Mouse (Mus musculus): Measurements from ENCODE around the gene Npdc1.
A peak's percentile ranks its signal among the peaks of the same experiment; 100 is the strongest.

The Npdc1 gene

DNA sequence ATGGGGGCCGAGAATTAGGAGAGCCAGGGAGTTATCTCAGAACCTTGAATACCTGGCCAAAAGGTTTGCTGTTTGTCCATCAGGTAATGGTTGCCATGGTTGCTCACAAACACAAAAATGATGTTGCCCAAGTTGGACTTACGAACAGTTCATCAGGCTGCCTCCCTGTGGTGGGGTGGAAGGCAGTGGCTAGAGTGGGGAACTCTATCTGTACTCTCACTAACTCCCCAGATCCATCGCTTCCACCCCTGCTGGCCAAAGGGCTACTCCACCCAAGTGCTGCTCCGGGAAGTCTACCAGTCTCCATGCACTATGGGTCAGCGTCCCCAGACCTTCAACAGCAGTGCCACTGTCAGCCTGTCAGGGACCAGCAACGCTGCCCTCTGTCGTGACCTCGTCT lies at the start of gene Npdc1:
TSS of gene Npdc1 (plus strand) at position 301 of the 400 bp plus-strand sequence.
- DNase-seq (ENCODE audit: low spot score) = no peak

DNA sequence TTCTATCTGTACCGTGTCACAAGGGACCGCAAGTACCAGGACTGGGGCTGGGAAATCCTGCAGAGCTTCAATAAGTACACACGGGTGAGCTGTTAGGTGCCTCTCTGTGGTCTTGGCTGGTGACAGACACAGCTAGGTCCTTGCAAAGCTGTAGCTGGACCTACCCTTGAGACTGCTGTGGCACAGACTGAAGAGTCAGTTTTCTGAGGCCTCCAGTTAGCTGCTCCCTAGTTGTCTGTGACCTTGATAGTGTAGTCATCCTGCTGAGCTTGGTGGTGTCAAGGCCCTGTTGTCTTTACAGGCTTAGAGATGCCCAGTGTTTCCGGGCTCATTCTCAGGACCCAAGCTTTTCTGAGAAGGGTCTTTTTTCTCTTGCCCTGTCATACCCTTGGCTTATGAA lies 49.7 kb upstream of the Npdc1 start:
- DNase-seq (ENCODE audit: low spot score) = no peak

DNA sequence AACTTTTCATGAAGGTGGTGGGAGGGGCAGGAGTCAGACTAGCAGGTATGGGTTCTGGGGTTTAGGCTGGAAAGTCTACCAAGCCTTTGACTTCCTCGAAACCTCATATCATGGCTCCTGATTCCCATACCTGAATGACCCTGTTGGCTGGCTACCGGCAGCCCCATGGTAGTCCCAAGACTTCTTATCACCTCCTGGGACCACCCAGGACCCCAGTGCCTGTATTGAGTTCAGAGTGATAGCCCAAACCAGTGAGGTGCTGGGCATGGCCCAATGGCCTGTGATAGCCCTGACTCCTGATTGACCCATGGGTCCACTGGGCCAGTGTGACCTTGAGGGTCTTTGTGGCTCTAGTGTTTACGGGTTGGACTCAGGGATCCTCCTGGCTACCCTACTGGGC lies 48.5 kb upstream of the Npdc1 start:
- DNase-seq (ENCODE audit: low spot score) = no peak

DNA sequence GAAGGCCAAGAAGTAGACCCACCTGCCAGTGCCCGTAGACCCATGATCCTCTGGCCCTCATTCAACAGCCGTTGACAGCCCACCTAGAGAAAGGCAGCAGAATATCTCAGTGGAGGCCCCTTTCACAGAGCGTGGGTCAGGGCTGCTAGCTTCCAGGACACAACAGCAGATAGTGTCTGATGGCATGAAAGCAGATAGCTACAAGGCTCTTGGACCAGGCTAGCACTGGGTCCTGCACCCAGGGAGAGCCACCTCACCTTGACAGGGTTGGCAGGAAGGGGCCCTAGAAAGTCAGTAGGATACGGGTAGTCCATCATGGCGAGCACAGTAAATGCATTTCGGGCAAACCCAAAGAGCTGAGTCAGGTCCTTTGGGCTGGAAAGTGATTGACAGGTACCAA lies 44.9 kb upstream of the Npdc1 start:
- DNase-seq (ENCODE audit: low spot score) = no peak

DNA sequence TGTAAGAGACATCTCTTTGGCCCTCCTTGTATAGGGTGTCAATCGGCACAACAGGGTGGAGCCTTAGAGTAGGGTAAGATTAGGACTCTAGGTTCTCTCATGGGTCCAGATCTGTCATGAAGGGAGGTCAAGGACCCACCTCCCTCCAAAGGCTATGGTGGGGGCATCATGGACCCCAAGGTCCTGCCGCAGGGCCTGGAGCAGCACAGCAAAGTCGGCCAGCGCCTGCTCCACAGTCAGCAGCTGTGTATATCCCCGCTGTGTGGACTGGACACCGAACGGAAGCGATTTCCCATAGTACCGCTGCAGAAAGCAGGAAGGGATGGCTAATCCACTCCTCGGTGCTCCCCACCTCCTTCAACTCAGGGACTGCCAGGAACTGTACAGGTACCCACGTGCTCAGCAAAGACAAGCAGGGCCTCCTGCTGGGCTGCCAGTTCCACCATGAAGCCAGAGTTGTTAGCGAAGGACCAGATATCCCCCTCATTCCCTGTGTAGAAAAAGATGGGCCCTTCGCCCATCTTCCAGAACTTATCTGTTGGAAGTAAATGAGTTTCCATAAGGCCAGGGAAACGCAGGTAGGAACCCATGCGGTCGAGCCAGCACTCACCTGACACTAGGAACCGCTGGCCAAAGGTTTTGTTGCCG lies 43.6 kb upstream of the Npdc1 start:
- DNase-seq (ENCODE audit: low spot score) = no peak

DNA sequence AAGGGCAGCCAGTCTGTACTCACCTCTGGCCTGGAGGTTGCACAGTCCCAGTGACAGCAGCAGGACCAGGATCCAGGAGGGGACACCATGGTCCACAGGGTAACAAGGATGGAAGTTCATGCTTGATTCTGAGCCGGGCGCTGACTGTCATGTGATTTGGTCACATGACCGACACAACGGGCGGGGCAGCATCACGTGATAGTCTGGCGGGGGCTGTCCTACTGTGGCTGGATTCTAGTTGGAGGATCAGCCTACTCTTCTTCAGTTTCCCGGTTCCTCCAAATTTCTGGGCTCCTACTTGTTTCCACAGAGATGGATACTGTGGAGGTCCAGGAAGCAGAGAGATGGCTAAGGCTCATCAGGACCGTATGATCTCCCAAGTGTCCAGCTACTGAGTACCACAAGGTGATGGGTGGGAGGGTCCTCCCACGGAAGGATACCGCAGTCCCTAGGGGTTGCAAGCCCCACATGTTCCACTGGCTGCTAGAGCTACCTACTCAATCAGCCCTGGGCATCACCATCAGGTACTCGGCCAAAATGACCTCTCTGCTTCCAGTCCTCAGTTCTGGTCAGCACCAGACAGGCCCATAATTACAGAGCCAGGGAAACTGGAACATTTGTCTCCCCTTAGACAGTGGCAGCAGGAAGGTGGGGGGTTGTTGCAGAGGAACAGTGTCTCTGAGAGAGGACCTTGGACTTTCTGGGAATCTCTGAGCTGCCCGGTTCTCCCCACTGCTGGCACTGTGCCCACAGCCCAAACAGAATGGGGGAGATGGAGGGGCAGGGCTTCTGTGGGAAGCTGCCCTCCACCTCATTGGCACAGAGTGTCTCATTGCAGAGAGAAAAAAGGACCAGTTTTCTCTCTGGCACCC lies 42.7 kb upstream of the Npdc1 start, which contains the start of gene Dpp7:
TSS of gene Dpp7 (minus strand) at position 152 of the 872 bp plus-strand sequence.
- peak; percentile 60 for DNase-seq (ENCODE audit: low spot score)

DNA sequence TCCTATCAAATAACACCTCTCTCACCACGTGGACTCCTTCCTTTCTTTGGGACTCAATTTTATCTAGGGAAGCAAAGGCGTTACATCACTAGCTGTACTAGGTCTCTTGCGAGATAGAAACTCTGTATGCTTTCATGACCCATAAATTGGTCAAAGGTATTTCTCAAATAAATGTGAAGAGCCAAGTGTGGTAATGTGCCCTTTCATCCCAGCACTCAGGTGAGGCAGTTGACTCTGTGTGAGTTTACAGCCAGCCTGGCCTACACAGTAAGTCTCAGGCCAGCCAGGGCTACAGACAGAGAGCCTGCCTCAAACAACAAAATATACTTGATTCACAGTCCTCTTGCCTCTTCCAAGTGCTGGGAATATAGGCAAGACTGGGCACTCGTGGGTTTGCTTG lies 39.3 kb upstream of the Npdc1 start:
- no peak for DNase-seq (ENCODE audit: low spot score)

DNA sequence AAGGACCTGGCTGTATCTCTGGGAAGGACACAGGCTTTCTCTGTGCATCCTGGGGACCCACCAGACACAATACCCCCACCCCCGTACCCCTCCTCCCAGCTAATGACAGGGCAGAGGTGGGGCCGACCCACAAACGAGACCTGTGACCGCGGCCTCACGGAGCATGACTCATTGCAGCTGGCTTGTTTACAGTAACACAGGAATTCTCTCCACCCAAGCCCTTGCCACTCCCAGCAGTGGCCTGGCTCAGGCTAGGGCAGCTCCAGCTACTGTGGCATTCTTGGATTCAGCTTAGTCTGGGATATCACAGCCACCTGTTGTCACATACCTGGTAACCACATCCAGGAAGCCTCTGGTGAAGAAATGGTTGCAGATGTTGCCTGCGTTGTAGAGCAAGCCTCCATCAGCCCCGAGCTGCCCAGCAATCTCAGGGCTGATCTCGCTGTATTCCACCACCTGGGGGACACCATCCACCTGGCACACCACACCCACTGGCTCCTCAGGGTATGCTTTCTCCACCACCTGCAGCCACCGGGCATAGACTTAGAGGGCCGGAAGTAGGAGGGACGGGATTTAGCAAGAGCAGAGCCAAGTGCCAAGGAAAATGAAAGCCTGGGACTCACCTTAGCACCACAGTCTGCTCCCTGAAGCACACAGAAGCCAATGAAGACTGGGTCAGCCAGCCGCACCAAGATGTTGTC lies 35.5 kb upstream of the Npdc1 start:
- no peak for DNase-seq (ENCODE audit: low spot score)

DNA sequence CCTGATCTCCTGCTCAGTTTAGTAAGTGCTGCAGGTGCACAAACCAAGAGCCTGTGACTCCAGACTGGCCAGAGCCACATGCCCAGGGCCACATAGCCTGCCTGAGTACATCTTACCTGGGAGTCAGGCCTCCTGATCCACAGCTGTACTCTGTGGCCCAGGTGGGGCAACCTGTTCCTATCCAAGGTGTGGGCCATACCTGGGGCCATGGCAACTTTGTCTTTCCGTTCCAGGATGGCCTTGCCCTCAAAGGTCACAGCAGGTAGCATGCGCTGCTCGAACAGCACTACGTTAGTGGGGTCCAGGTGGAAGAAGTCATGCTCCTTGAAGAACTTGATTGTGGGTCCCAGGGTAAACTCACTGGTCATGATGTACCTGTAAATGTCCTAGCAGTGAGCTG lies 34.8 kb upstream of the Npdc1 start:
- DNase-seq (ENCODE audit: low spot score) = no peak

DNA sequence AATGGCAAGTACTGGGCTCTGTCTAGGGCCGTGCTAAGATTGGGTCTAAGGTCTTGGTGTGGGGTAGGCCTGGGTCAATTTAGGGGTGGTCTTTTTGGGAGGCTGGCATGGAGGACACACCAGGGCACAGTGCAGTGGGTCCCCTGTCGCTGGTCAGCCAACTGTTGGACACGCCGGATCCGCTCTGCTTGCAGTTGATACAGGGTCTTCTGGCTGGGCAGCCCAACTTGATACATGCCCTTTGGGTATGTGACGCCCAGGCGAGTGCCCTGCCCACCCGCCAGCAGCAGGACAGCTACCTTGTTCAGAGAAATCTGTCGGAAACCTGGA lies 34.4 kb upstream of the Npdc1 start:
- no peak for DNase-seq (ENCODE audit: low spot score)

DNA sequence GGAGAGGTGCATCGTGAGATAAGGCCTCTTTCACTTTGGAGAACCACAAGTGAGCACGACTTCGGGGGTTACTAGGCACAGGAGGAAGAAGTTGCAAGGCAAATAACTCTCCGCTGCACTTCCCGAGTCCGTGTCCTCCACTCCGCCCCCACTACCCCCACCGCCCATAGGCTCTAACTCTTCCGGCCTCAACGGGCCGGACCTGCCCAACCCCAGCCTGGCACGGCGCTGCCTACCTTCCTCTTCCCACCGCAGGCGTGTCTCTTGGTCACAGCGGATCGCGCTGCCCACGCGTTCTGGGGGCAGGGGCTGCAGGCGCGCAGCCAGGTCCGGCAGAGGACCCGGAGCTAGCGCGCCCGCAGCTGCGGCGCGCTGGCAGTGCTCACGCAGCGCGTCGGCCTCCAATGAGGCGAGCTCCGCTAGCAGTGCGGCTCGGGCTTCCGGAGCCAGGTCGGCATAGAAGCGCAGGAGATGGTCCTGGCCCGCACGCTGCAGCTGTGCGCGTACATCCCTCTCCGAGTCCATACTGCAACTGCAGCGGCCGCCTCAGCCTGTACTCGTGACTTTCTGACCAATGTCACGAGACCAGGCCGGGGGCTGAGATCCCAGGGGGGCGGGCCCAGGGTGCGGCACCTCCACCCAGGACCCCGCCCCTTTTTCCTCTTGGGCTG lies 33.9 kb upstream of the Npdc1 start, which contains the start of gene Uap1l1:
TSS of gene Uap1l1 (minus strand) at position 592 of the 671 bp plus-strand sequence.
- DNase-seq (ENCODE audit: low spot score) = no peak

DNA sequence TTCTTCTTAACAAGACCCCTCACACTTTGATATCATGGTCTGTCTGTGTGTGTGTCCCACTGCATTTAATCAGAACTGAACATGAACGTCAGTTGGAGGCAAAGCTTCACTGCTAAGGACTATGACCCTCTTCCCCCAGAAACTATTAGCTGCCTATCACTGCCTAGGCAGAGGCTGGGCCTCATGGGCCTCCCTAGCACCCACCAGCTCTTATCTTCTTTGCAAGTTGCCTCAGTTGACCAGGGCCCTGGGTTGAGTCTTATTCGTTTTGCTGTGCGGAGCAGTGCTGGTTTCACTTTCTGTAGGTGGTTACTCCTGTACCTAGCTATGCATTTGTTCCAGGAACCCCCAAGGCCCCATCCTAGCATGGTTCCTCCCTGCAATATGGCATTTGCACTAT lies 29.2 kb upstream of the Npdc1 start:
- DNase-seq (ENCODE audit: low spot score) = no peak

DNA sequence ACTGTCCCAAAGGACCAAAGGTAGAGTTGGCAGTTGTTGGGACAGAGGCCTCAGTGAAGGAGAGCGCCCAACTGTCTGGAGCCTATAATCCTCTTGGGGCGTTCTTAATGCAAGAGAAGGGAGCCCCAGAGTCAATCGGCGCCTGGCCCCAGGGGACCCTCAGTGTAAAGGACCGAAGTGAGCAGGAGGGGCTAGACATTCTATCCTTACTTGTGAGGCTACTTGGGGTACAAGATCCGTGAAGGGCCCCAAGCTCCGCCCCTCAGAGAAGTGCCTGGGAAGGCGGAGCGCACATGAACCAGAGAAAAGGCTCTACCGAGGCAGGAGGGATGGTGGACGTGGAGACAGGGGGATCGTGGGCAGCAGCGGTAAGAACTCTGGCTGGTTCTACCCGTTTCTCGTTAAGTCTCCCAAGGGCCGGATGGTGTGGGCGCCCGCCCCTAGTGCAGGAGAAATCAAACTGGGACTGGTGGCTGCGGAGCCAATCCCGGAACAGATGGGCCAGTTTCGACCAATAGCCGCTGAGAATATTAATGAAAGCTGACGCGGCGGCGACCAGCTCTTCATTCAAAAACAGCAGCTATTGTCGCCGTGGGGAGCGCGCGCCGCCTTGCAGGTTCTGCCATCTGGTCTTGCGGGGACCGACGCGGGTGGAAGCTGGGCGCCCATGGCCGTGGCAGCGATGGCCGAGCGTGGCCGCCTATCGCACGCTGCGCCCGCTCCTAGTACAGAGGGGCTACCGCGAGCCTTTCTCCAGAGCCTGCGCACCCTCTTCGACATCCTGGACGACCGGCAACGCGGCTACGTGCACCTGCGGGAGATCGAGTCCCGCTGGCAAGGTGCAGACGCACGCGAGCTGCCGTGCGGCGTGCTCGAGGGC lies 27.1 kb upstream of the Npdc1 start, which contains the start of gene Sapcd2:
TSS of gene Sapcd2 (plus strand) at position 558 of the 880 bp plus-strand sequence.
- peak; percentile 77 for DNase-seq (ENCODE audit: low spot score)

DNA sequence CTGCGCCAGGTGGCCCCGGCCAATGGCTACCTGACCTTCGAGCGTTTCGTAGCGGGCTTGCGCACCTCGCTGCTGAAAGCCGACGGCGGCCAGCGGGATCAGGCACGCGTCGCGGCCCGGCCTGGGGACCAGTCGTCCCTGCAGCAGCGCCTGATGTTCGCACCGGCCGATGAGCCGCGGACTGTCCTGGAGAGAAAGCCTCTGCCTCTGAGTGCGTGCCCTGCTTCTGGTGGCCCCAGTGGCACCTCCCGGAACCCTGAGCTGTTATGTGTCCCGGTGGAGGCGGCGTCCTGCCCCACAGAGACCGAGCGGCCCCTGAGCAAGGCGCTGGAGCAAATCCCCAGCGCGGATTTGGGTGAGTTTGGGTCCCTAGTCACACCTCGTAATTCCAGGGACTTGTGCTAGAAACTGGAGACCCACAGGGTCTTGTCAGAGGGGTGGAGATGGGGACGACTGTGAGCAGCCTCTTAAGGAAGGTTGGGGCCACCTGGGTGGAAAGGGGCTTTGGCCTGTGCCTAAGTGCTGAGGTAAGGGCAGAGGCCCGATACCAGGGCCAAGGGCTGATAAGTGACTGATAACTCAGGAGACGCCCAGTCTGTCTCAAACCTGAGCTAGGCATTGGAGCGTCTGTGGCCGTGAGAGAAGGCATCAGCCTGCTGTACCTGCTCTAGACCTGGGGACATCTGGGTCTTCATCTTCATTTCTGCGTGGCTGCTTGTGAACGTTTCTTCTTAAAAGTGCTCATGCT lies 26.3 kb upstream of the Npdc1 start:
- no peak for DNase-seq (ENCODE audit: low spot score)

DNA sequence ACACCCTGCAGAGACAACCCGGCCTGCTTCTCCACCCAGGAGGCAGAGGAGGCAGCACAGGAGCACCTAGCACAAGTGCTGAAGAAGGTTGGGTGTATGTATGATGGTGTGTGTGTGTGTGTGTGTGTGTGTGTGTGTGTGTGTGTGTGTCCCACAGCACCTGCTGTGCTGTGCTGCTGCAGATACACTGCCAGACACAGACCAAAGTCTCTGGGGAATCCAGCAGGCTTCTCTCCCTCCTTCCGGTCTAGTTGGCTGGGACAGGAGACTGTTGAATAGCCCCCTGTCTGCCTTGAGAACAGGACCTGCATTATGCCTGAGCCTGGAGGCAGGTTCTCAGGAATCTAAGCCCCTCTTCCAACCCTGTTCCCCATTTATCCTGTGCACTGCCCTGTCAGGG lies 25.7 kb upstream of the Npdc1 start:
- DNase-seq (ENCODE audit: low spot score) = no peak

DNA sequence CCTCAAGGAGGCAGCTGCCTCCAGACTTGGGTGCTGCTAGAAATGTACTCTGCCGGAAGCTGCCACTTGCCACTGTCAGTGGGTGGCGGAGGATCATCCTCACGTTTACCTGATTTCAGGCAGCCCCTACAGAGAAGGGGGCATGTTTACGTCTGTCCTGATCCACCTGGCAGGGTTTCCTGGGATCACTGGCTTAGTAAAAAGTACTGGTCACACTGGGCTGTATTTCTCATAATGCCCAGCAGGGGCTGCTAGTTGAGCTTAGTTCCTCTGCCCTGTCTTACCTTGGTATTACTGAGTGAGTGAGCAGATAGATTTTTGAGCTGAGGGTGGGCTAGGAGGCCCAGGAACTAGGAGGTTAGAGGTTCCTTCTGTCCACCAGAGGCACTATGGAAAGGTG lies 22.6 kb upstream of the Npdc1 start:
- DNase-seq (ENCODE audit: low spot score) = no peak

DNA sequence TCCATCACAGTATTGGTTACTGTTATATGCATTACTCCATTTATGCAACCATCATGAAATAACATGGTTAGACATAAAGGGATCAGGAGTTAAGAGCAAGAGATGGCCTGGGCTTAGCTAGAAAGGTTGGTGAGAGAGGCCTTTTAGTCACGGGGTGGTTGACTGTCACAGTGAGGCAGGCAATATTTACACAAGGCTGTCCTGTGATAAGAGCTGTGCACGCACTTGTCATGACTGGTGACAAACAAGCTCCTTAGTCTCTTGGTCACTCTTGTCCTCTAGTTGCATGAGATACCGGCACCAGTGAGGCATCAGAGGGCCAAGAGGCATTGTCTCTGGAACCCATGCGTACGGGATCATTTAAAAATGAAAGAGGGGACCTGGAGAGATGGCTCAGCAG lies 14.7 kb upstream of the Npdc1 start:
- DNase-seq (ENCODE audit: low spot score) = no peak

DNA sequence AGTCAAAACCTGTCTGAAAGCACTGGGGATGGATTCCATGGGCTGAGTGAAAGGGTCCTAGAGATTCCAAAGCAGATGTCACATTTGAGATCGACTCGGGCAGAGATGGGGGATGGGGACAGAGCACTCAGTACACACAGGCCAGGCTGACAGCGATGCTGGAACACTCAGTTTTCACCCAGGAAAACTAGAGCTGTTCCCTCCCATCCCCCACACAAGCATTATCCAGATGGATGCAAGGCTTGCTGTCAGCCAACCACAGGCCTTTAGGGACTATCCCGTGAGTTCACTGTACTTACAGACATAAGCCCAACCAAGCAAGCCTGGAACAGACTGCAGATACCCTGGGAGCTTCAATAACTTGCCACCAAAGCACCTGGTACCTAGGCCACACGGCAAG lies 7.9 kb upstream of the Npdc1 start:
- no peak for DNase-seq (ENCODE audit: low spot score)

DNA sequence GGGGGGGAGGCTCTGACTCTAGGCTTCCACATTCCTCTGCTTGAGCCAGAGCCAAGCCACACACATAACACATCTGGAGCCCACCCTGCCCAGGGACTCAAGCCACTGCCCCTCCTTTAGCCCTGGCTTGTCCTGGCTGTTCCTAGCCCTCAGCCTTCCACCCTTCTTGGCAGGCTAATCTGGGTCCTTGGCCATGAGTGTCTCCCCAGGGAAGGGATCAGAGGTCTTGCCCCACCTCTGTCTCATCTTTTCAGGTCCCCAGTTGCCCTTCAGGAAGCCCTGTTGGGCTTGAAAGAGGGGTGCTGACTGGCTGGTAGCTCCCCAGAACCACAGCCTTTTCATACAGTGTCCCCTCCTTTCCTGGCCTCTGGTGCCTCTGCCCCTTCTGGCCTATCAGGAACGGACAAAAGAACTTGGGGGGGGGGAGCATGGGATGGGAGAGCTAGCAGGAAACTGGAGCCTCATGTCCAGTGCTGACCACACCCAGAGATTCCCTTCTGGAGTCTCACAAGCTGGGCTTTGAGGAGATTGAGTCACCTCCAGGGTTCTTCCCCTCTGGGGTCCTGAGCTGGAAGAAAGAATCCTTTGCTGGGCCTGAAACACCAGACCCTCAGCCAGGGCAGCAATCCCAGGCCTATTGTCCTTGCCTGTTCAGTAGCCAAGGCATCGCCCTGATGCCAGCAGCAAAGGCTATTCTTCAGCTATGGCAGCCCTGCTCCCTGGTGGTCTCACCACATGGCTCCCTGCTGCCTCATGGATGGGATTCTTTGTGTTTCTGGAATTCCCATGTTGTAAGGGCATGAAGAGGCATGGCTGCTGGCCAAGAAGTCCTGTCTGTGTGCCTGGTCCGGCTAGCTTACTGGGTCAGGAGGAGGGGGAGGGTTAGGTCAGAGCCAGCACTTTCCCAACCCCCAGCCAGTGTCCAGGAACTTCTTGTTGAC lies 4.6 kb upstream of the Npdc1 start:
- no peak for DNase-seq (ENCODE audit: low spot score)

All from layer of hippocampus, adult 9-10 months (tissue).